Mouse (Mus musculus) megakaryocyte, embryonic 14.5 days (primary cell): Measurements from ENCODE around the gene Aen. TPM values are rescaled to one million over a fixed set of nuclear protein-coding genes. Genes with fewer than 3 reads are reported as not detected.
A peak's percentile ranks its signal among the peaks of the same experiment; 100 is the strongest.

Experiments used
- H3K27me3 ChIP-seq: replicated peaks from 2 replicates; pipeline ENCODE3; 2012; ENCODE audit warnings: inconsistent platforms
- H3K36me3 ChIP-seq: replicated peaks from 2 replicates; pipeline ENCODE3; 2012; ENCODE audit warnings: low read length, inconsistent platforms, mixed read lengths
- H3K4me1 ChIP-seq: 2 replicates; pipeline ENCODE4 v1.6.1; 2012; ENCODE audit warnings: inconsistent platforms
- H3K4me3 ChIP-seq: replicated peaks from 2 replicates; pipeline ENCODE3; 2012; ENCODE audit warnings: moderate library complexity, mild to moderate bottlenecking, inconsistent platforms
- H3K9me3 ChIP-seq: 2 replicates; pipeline ENCODE4 v1.6.1; 2012; ENCODE audit warnings: inconsistent platforms
- FLI1 ChIP-seq: IDR thresholded peaks from 2 replicates; pipeline ENCODE4 v1.6.1; 2012; ENCODE audit warnings: low read length, inconsistent platforms, mixed read lengths
- GATA1 ChIP-seq: IDR thresholded peaks from 3 replicates; pipeline ENCODE4 v1.6.1; 2012; ENCODE audit warnings: mixed read lengths, low read length, inconsistent platforms, borderline replicate concordance
- polyA plus RNA-seq: library from polyadenylated mRNA; stranded (reverse); fragments of >175 nt; gene quantifications from 2 replicates; pipeline ENCODE4 v1.2.3, GENCODE M21; 2012; ENCODE audit warnings: low replicate concordance; ENCODE audit not compliant: insufficient read depth

Aen gene
- polyA plus RNA-seq, 1 experiment: 96.8 TPM

DNA sequence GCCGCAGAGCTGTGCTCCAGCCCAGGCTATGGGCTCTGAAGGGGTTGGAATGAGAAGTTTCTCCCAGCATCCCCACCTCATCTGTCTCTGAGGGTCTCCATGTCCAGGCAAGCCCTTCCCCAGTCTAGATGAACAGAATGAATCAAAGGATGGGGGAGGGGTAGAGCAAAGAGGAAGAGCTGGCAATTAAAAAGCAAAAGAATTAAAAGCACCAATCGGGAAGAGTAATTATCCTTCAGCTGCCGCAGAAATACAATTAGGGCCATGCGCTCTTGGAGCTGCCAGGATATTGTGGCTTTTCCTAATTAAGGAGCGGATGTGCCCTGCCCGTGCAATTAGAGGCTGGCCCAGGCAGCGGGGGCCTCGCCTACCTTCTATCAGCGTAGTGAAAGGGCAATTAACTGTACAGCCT is 8.2 kb upstream of the Aen start:
- Histone ChIP-seq H3K9me3 (no peaks in the 10 kb centered on the region), H3K4me1 (peaks cover 79% of the 10 kb centered on the region), H3K4me3 (peak overlapping the region; percentile 26), H3K36me3 (no peaks in the 10 kb centered on the region), H3K27me3 (peaks cover 68% of the 10 kb centered on the region)
- no peak for TF ChIP-seq GATA1
- no peak for TF ChIP-seq FLI1

DNA sequence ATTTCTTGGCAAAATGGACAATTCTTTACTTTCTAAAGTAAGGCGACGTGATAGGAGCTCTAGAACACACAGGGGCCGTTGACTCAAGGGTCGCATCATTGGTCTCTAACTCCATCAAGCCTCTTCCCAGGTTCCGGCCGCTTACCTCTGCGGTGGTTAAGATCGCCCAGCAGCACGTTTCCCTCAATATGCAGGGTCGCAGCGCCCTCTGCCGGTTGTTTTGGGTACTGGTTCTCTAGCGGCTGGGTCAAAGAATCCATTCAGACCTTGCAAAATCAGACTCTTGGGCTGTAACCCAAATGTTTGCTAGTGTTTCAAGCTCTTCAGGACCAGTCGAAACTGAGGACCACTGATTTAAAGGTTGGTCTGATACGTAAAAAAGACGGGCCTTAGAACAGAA is 5.0 kb upstream of the Aen start:
- peaks cover 83% of the 10 kb centered on the region for H3K4me1 ChIP-seq
- H3K36me3 ChIP-seq: no peaks in the 10 kb centered on the region
- no peak for TF ChIP-seq GATA1
- TF ChIP-seq FLI1: no peak
- no peaks in the 10 kb centered on the region for H3K9me3 ChIP-seq
- H3K27me3 ChIP-seq: peaks cover 41% of the 10 kb centered on the region
- H3K4me3 ChIP-seq: peak overlapping the region; percentile 83

GRCm38 (mm10) chr7:78893917-78894316 is 1.7 kb upstream of the Aen start:
- peak; percentile 89 for TF ChIP-seq GATA1
- peak; percentile 88 for TF ChIP-seq FLI1
- Histone ChIP-seq H3K27me3 (peaks cover 9% of the 10 kb centered on the region), H3K9me3 (no peaks in the 10 kb centered on the region), H3K36me3 (peaks cover 15% of the 10 kb centered on the region), H3K4me1 (peaks cover 88% of the 10 kb centered on the region), H3K4me3 (peak overlapping the region; percentile 86)

GRCm38 (mm10) chr7:78895021-78895652 is 517 bp upstream of the Aen start:
- Histone ChIP-seq H3K4me1 (peaks cover 77% of the 10 kb centered on the region), H3K4me3 (peak overlapping the region; percentile 94), H3K9me3 (no peaks in the 10 kb centered on the region), H3K27me3 (peaks cover under 1% of the 10 kb centered on the region), H3K36me3 (peaks cover 15% of the 10 kb centered on the region)
- no peak for TF ChIP-seq FLI1
- no peak for TF ChIP-seq GATA1

- Histone ChIP-seq H3K36me3 (peaks cover 22% of the 10 kb centered on the region), H3K27me3 (no peaks in the 10 kb centered on the region), H3K4me1 (peaks cover 62% of the 10 kb centered on the region), H3K9me3 (no peaks in the 10 kb centered on the region), H3K4me3 (peak overlapping the region; percentile 94)
- TF ChIP-seq GATA1 (no peak), FLI1 (no peak)
These were observed 1.9 kb downstream of the Aen start for GRCm38 (mm10) chr7:78897567-78897966.

- Histone ChIP-seq H3K9me3 (no peaks in the 10 kb centered on the region), H3K27me3 (no peaks in the 10 kb centered on the region), H3K4me3 (peak overlapping the region; percentile 80), H3K4me1 (peaks cover 61% of the 10 kb centered on the region), H3K36me3 (peaks cover 61% of the 10 kb centered on the region)
- no peak for TF ChIP-seq FLI1
These were observed 7.7 kb downstream of the Aen start for GRCm38 (mm10) chr7:78903174-78903870.

GRCm38 (mm10) chr7:78904175-78904574 is 8.5 kb downstream of the Aen start:
- Histone ChIP-seq H3K4me3 (peak overlapping the region; percentile 70), H3K27me3 (no peaks in the 10 kb centered on the region), H3K4me1 (peaks cover 64% of the 10 kb centered on the region), H3K36me3 (peaks cover 66% of the 10 kb centered on the region), H3K9me3 (no peaks in the 10 kb centered on the region)
- no peak for TF ChIP-seq GATA1

DNA sequence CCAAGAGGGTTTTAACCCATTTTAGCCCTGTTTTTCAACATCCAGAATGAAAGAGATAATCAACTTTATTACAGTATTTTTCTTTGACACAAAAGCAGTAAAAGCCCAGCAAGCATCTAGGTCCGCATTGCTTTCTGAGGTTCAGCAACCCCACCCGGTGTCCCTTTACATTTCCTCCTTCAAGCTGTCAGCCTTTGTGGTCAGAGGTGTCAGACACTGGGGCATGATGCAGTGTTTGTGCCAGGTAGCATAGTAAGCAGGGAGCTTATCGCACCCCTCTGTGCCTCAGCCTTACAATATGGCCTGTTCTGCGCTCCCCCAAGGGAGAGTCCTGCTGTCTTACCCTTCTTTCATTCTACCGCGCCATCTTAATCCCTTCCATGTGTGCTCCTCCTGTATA is 13.4 kb downstream of the Aen start:
- TF ChIP-seq GATA1 (no peak), FLI1 (no peak)
- H3K4me1 ChIP-seq: peaks cover 89% of the 10 kb centered on the region
- no peaks in the 10 kb centered on the region for H3K9me3 ChIP-seq
- no peak overlapping the region for H3K4me3 ChIP-seq
- H3K27me3 ChIP-seq: no peaks in the 10 kb centered on the region
- H3K36me3 ChIP-seq: peaks cover 62% of the 10 kb centered on the region

GRCm38 (mm10) chr7:78910336-78911098 is 14.9 kb downstream of the Aen start:
- H3K4me1 ChIP-seq: peaks cover 89% of the 10 kb centered on the region
- peaks cover 57% of the 10 kb centered on the region for H3K36me3 ChIP-seq

GRCm38 (mm10) chr7:78911209-78911608 is 15.6 kb downstream of the Aen start:
- TF ChIP-seq FLI1: no peak
- no peak for TF ChIP-seq GATA1
- H3K9me3 ChIP-seq: no peaks in the 10 kb centered on the region
- peaks cover 89% of the 10 kb centered on the region for H3K4me1 ChIP-seq
- peaks cover 57% of the 10 kb centered on the region for H3K36me3 ChIP-seq
- H3K4me3 ChIP-seq: peak overlapping the region; percentile 91
- no peaks in the 10 kb centered on the region for H3K27me3 ChIP-seq

More at GRCm38 (mm10) chr7:78910336-78911098, 14.9 kb downstream of the Aen start:
- Histone ChIP-seq H3K9me3 (no peaks in the 10 kb centered on the region), H3K27me3 (no peaks in the 10 kb centered on the region), H3K4me3 (peak overlapping the region; percentile 7)
- TF ChIP-seq FLI1: no peak
- TF ChIP-seq GATA1: no peak
